Mouse (Mus musculus) Patski (cell line): ENCODE results near the gene Fut7. TPM values are rescaled to one million over a fixed set of nuclear protein-coding genes. Genes with fewer than 3 reads are reported as not detected.
"Not testable (repeated sequence)": the region's sequence is repeated elsewhere in the genome, so short reads cannot be mapped to it uniquely, and the experiment has no call there.

Source experiments
- ATAC-seq: fragments of 100-300 bp; one replicate; pipeline ENCODE4 v1.8.0; 2021
- CTCF ChIA-PET: fragments of 350-600 bp; sonication (Branson Sonifier 250); formaldehyde crosslinking; loops from one replicate; lab custom pipeline; 2022; ENCODE audit warnings: inconsistent platforms; lab: Charles Lee
- POLR2A ChIA-PET: fragments of 350-600 bp; sonication (Branson Sonifier 250); formaldehyde crosslinking; loops from one replicate; lab custom pipeline; 2022; ENCODE audit warnings: antibody characterized with exemption, inconsistent platforms; lab: Charles Lee
- DNase-seq: peaks from one replicate; pipeline ENCODE4 v3.0.0-alpha.2; 2011; ENCODE audit warnings: low read depth, low spot score
- H3K27me3 ChIP-seq: fragments of 371-371 bp; one replicate; pipeline ENCODE4 v1.5.1; 2021
- CTCF ChIP-seq: fragments of 100-300 bp; IDR thresholded peaks from one replicate; pipeline ENCODE4 v1.5.1; 2021
- in situ Hi-C: fragments of 300-500 bp; cut with MboI; formaldehyde crosslinking; loops from 3 replicates; pipeline ENCODE4 v1.11.1; 2018; ENCODE audit warnings: low pct_unique_long_range_greater_than_20kb, mixed read lengths
- polyA plus RNA-seq: library from polyadenylated mRNA; unstranded; gene quantifications from one replicate; pipeline ENCODE4 v1.2.3, GENCODE M21; 2021

Fut7 gene
- polyA plus RNA-seq, 1 experiment from 2014 or later: 0.09 TPM

- POLR2A ChIA-PET: no interaction called here
- peaks cover 4% of the 10 kb centered on the region for H3K27me3 ChIP-seq
- CTCF ChIA-PET: interaction anchor here (1.9 to 10.9 kb wide), 2 partner anchors 11 to 22 kb away, joined by 4 to 119 read pairs; partner anchors contain the start of gene Sapcd2
- ATAC-seq: no peak
- in situ Hi-C loops: no loop called here
- no peak for DNase-seq
- no peak for TF ChIP-seq CTCF
These were observed 25.0 kb upstream of the Fut7 start for GRCm38 (mm10) chr2:25398065-25398464.

GRCm38 (mm10) chr2:25399051-25399450 lies 24.0 kb upstream of the Fut7 start, which contains the start of gene Npdc1:
Gene Npdc1 (plus strand): TSS chr2:25399351.
- H3K27me3 ChIP-seq: peaks cover 4% of the 10 kb centered on the region
- POLR2A ChIA-PET: no interaction called here

GRCm38 (mm10) chr2:25400291-25400690 lies 22.8 kb upstream of the Fut7 start:
- H3K27me3 ChIP-seq: peaks cover 4% of the 10 kb centered on the region
- CTCF ChIA-PET: interaction anchor here (1.0 to 10.9 kb wide), 9 partner anchors 8 to 172 kb away, joined by 3 to 119 read pairs (median 4); partner anchors contain the start of genes Fut7, Sapcd2 and Traf2
- ATAC-seq: no peak
- no peak for TF ChIP-seq CTCF
- no peak for DNase-seq
- POLR2A ChIA-PET: interaction anchor here (1.1 kb wide), 1 partner anchor 24 kb away, joined by 3 read pairs; no protein-coding TSS in a partner anchor
- in situ Hi-C loops: loop anchor here (5.0 kb wide), 1 partner anchor 33 kb away; the partner anchor contains the start of gene Uap1l1

More at GRCm38 (mm10) chr2:25399051-25399450, 24.0 kb upstream of the Fut7 start, which contains the start of gene Npdc1:
- no peak for DNase-seq
- CTCF ChIA-PET: interaction anchor here (10.9 kb wide), 1 partner anchor 23 kb away, joined by 119 read pairs; the partner anchor contains the start of gene Sapcd2
- ATAC-seq: no peak
- in situ Hi-C loops: no loop called here
- TF ChIP-seq CTCF: no peak

DNA sequence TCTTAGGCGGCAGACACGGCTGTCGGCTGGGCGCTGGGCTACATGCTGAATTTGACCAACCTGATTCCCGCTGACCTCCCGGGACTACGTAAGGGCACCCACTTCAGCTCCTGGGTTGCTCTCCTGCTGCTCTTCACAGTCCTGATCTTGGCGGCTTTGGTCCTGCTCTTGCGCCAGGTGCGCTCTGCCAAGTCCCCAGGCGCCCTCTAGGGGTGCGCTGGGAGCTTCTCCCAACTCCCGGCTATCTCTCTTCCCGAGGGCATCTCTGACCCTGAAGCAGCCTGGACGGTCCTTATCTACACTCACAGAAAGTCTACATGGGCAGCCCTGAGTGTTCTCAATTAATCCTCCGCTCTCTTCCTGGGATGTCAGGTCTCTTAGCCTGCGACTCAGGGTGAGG lies 22.3 kb upstream of the Fut7 start:
- ChIA-PET CTCF (interaction anchor here (1.0 to 10.9 kb wide), 9 partner anchors 8 to 172 kb away, joined by 3 to 119 read pairs (median 4); partner anchors contain the start of genes Fut7, Sapcd2 and Traf2), POLR2A (interaction anchor here (0.5 to 1.1 kb wide), 2 partner anchors 25 to 210 kb away, joined by 3 read pairs; no protein-coding TSS in a partner anchor)
- no peak for ATAC-seq
- in situ Hi-C loops: loop anchor here (5.0 kb wide), 1 partner anchor 33 kb away; the partner anchor contains the start of gene Uap1l1
- no peak for DNase-seq
- H3K27me3 ChIP-seq: peaks cover 2% of the 10 kb centered on the region
- TF ChIP-seq CTCF: no peak

- DNase-seq (peak; percentile 69), ATAC-seq (peak; percentile 42)
- ChIA-PET CTCF (interaction anchor here (0.7 to 10.9 kb wide), 6 partner anchors 11 to 41 kb away, joined by 3 to 119 read pairs (median 4); partner anchors contain the start of gene Sapcd2), POLR2A (no interaction called here)
- H3K27me3 ChIP-seq: no peaks in the 10 kb centered on the region
- no peak for TF ChIP-seq CTCF
- in situ Hi-C loops: loop anchor here (5.0 kb wide), 1 partner anchor 35 kb away; the partner anchor contains the start of gene Uap1l1
These were observed 20.6 kb upstream of the Fut7 start for GRCm38 (mm10) chr2:25402377-25402971.

- H3K27me3 ChIP-seq: no peaks in the 10 kb centered on the region
These were observed 20.0 kb upstream of the Fut7 start for GRCm38 (mm10) chr2:25402972-25403601.

DNA sequence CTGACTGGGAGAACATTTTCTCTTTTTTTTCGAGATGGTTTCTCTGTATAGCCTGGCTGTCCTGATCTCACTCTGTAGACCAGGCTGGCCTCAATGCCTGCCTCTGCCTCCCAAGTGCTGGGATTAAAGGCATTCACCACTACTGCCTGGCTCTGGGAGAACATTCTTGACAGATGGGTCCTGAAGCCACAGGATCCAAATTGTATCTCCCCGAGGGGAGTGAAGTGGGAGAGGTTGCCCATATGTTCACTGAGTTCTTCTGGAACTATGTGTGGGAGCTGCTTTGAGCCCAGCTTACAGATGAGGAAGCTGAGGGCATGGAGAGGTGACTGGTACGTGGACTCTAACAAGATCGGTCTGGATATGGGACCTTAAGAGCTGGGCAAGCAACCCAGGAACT lies 19.1 kb upstream of the Fut7 start:
- no peak for DNase-seq
- in situ Hi-C loops: loop anchor here (5.0 kb wide), 1 partner anchor 37 kb away; the partner anchor contains the start of gene Uap1l1
- ChIA-PET CTCF (no interaction called here), POLR2A (interaction anchor here (0.6 to 1.0 kb wide), 2 partner anchors 32 to 79 kb away, joined by 3 read pairs; partner anchors contain the start of gene Sapcd2)
- no peak for ATAC-seq
- H3K27me3 ChIP-seq: no peaks in the 10 kb centered on the region
- TF ChIP-seq CTCF: no peak

More at GRCm38 (mm10) chr2:25402972-25403601, 20.0 kb upstream of the Fut7 start:
- in situ Hi-C loops: loop anchor here (5.0 kb wide), 1 partner anchor 36 kb away; the partner anchor contains the start of gene Uap1l1
- ATAC-seq (peak; percentile 54), DNase-seq (no peak)
- TF ChIP-seq CTCF: no peak
- POLR2A ChIA-PET: no interaction called here
- CTCF ChIA-PET: interaction anchor here (1.0 to 10.9 kb wide), 3 partner anchors 20 to 42 kb away, joined by 3 to 119 read pairs (median 4); partner anchors contain the start of gene Sapcd2

- in situ Hi-C loops: no loop called here
- POLR2A ChIA-PET: no interaction called here
- TF ChIP-seq CTCF: no peak
- DNase-seq: no peak
- ATAC-seq: no peak
- CTCF ChIA-PET: no interaction called here
- H3K27me3 ChIP-seq: no peaks in the 10 kb centered on the region
These were observed 14.2 kb upstream of the Fut7 start for GRCm38 (mm10) chr2:25408908-25409307.

- ATAC-seq, in situ Hi-C loops, DNase-seq, H3K27me3 ChIP-seq: not testable (repeated sequence)
- CTCF ChIA-PET: interaction anchor here (1.2 to 1.4 kb wide), 2 partner anchors 8 to 11 kb away, joined by 3 read pairs; no protein-coding TSS in a partner anchor
- POLR2A ChIA-PET: interaction anchor here (1.0 kb wide), 1 partner anchor 9 kb away, joined by 3 read pairs; the partner anchor contains the start of gene Fut7
These were observed 9.6 kb upstream of the Fut7 start for GRCm38 (mm10) chr2:25413436-25413835.

DNA sequence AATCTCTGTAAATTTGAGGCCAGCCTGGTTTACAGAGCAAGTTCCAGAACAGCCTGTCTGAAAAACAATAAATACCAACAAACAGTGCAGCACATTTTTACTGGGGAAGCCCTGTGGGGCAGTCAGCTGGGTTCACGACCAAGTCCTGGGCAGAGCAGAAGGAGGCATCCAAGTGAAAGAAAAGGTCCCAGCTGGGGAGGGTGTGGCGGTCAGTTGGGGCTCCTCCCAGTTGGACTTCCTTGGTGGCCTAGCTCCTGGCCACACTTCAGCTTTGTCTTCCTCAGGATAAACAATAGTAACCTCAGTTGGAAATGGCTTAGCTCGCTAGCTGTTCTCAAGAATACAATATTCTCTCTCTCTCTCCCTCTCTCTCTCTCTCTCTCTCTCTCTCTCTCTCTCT lies 5.6 kb upstream of the Fut7 start:
- in situ Hi-C loops: no loop called here
- no peak for TF ChIP-seq CTCF
- ATAC-seq (no peak), DNase-seq (no peak)
- POLR2A ChIA-PET: no interaction called here
- CTCF ChIA-PET: interaction anchor here (1.0 to 1.4 kb wide), 3 partner anchors 9 to 65 kb away, joined by 3 to 4 read pairs (median 3); no protein-coding TSS in a partner anchor
- no peaks in the 10 kb centered on the region for H3K27me3 ChIP-seq
